Mouse (Mus musculus): ENCODE results near the gene Tent2. TPM values are rescaled to one million over a fixed set of nuclear protein-coding genes. Genes with fewer than 3 reads are reported as not detected.

Tent2 gene
- 112 TPM for polyA plus RNA-seq (2015; fragmentation: Illumina TruSeq; extraction: RNeasy Lipid Tissue Mini Kit (QIAGEN cat#74804); ENCODE audit: insufficient read depth, low replicate concordance)

GRCm38 (mm10) chr13:93191831-93192645 is at the start of gene Tent2:
Gene Tent2 (minus strand): TSS chr13:93192385.

GRCm38 (mm10) chr13:93144336-93145167 is 47.6 kb downstream of the Tent2 start, which contains the start of gene Cmya5:
Gene Cmya5 (minus strand): TSS chr13:93144724.

Other genes starting within 250 kb of the Tent2 start
- 0.58 TPM for gene Cmya5, start 47.7 kb downstream of the Tent2 start, polyA plus RNA-seq (2015; fragmentation: Illumina TruSeq; extraction: RNeasy Lipid Tissue Mini Kit (QIAGEN cat#74804); ENCODE audit: insufficient read depth, low replicate concordance)
- 9.0 TPM for gene Homer1, start 107.2 kb upstream of the Tent2 start, polyA plus RNA-seq (2015; fragmentation: Illumina TruSeq; extraction: RNeasy Lipid Tissue Mini Kit (QIAGEN cat#74804); ENCODE audit: insufficient read depth, low replicate concordance)